Mouse (Mus musculus) cerebral cortex, adult 2 months (tissue): ENCODE data around the gene Ephx1.

Experiments
- WGBS: fragments of 180-500 bp; shearing (Covaris S2); methylation state at CpG from one replicate; pipeline ENCODE4 v1.1.7; 2018; 5-methylcytosine and 5-hydroxymethylcytosine counted together

The Ephx1 gene

GRCm38 (mm10) chr1:180934467-180935419, 86.0 kb downstream of the Ephx1 start, which contains the start of gene Lefty1:
Gene Lefty1, plus strand, starts transcription at chr1:180935022.
- 52% methylated on average over 21 of the region's 21 CpGs for WGBS

- 68% methylated on average over 6 of the region's 6 CpGs for WGBS
These were observed 87.0 kb downstream of the Ephx1 start for GRCm38 (mm10) chr1:180933659-180934058.

DNA sequence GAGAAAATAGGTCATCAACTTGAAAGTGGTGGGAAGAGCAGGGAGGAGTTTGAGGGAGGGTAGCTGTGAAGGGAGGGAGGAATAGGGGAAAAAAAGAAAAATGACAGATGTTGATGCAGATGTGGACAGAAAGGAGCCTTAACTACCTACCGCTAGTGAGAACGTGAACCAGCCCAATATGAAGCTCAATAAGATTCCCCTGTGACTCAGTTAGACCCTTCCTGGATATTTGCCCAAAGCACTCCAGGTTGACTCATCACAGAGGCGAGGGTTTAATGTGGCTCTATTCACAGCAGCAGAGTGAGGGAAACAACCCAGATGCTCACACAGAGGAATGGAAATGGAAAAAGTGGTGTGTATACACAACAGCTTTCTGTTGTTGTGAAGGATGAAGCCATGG, 89.6 kb downstream of the Ephx1 start:
- 66% methylated on average over 3 of the region's 3 CpGs for WGBS

GRCm38 (mm10) chr1:180929599-180929998, 91.1 kb downstream of the Ephx1 start:
- 85% methylated on average over 2 of the region's 2 CpGs for WGBS

GRCm38 (mm10) chr1:180926286-180926685, 94.4 kb downstream of the Ephx1 start:
- 77% methylated on average over 4 of the region's 4 CpGs for WGBS
